Mouse (Mus musculus): Measurements from ENCODE around the gene Arpc3.

Gene Arpc3

GRCm38 (mm10) chr5:122391786-122392180 lies at the start of gene Arpc3:
Gene Arpc3 (plus strand): TSS chr5:122391878.
- peak; percentile 96 for DNase-seq (ENCODE audit: low spot score)

GRCm38 (mm10) chr5:122342874-122343273 lies 48.8 kb upstream of the Arpc3 start:
- DNase-seq (ENCODE audit: low spot score): no peak

GRCm38 (mm10) chr5:122343768-122344167 lies 47.9 kb upstream of the Arpc3 start:
- DNase-seq (ENCODE audit: low spot score): no peak

- DNase-seq (ENCODE audit: low spot score): peak; percentile 92
Observed at GRCm38 (mm10) chr5:122344260-122344659, 47.4 kb upstream of the Arpc3 start.

GRCm38 (mm10) chr5:122345777-122346176 lies 45.9 kb upstream of the Arpc3 start:
- DNase-seq (ENCODE audit: low spot score): no peak

DNA sequence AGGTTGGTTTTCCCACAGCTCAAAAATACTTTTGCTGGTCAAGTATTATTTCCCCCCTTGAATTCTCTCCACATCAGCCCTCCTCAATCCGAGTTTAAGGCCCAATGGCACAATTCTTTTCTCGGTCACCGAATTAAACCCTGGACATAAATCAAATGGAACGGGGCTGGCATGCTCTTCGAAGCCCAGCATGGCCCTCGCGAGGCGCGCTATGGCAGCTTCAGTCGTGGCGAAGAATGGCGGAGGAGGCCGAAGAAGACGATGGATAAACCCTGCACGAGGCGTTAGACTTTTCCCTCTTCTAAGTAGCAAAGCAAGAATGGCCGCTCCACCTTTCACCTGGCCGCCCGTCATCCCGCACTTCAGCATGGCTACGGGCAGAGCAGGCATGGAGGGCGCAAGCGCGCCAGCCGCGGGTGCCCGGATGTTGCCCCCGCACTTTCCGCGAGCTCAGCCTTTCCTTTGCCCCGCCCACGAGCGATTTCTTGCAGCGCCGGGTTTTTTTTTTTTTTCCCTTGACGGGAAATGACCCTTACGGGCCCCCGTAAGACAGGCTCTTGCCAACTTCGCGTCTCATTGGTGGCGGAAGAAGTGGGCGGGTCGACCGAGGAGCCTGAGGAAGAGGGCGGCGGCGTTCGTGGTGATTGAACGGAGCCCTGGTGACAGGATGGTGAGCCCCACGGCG lies 37.7 kb upstream of the Arpc3 start, which contains the start of the genes Rad9b and Vps29:
Gene Rad9b (minus strand): TSS at position 427 of the 685 bp plus-strand sequence.
Gene Vps29 (plus strand): TSS at position 563 of the 685 bp plus-strand sequence.
- peak; percentile 97 for DNase-seq (ENCODE audit: low spot score)

DNA sequence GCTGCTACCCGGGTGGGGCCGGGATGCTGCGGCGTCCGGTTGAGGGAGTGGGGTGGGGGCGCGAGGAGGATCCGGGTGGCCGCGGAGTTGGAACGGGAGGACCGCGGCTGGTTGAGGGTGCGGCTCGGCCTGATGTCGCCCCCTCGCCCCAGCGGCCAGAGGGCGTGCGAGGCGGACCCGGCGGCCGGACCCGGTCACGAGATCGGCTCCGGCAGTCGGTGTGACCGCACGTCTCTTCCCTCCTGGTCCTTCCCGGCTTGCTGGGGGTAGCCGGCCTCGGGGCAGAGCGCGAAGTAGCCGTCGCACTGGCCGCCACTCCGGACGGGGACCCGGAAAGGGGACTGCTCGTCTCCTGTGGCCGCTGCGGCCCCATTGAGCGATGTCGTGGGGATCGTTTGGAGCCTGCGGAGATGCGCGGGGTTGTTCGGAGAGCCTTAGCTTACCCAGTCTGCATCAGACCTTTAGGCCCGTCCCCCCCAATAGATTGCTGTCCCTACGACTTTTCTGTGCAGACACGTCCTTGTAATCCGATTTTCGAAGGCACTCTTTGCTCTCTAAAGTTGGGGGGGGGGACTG lies 37.1 kb upstream of the Arpc3 start:
- no peak for DNase-seq (ENCODE audit: low spot score)

DNA sequence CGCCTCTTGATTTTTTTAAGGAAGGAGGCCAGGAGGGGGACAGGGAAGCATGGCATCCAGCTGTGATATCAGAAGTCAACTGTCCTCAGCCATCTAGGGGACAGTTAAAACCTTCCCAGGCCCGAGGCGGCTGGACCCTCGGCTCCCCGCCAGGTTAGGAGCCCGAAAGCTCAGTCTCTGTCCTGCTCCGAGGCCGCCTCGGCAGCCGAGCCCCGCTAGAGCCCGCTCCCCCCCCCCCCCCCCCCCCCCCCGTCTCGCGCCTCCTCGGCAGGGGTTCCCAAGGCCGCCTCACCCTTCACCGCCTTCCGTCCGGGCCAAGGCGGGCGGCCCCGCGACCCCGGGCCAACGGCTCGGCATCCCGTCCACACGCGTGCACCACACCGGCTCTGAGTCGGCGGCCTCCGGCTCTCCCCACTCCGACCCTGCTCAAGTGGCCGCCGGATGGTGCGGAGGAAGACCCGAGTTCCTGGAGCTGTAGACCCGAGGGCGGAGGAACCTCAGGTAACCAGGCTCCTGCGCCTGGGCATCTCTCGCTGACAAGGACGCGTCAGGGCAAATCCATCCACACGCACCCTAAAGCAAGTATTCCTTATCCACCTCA lies 20.0 kb upstream of the Arpc3 start, which contains the start of gene Gpn3:
Gene Gpn3 (plus strand): TSS at position 286 of the 601 bp plus-strand sequence.
- peak; percentile 81 for DNase-seq (ENCODE audit: low spot score)

DNA sequence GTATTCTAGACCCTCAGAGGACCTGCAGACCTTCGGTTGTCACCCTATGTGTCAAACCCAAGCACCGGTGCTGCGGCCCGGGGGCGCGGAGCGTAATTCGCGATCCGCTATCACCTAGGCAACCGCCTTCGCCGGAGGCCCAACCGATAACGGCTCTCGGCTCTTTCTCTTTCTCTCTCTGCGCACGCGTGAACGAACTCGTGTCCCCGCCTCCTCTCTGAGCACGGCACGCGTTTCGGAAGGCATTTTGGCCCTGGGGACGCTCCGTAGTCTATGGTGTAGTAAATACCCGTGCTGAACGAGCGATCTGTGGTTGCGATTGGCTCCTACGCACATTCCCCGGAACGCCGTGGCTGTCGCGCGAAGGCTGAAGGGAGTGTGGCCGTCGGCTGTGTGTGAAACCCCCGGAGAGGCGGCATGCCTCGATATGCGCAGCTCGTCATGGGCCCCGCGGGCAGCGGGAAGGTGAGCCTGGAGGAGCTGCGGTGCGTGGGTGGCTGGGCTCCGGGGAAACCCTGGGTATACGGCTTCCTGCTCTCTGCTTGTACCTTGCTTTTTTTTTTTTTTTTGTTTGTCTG lies 19.4 kb upstream of the Arpc3 start, which contains the start of gene Fam216a:
Gene Fam216a (minus strand): TSS at position 173 of the 578 bp plus-strand sequence.
- peak; percentile 100 for DNase-seq (ENCODE audit: low spot score)

DNA sequence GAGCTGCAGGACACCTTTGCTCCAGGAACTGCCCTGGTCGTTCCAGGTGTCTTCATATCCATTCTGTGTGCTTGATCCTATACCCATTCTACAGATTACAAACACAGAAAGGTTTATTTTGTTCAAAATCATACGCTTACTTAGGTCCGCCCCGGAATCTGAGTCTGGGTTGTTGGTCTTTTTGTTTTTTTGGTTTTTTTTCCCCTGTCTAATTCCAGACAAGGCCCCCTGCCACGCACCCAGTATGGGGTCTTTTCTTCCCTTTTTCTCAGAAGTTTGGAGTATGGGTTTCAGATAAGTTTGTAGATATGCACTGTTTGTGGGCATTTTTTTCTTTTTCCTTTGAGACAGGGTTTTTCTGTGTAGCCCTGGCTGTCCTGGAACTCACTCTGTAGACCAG lies 18.8 kb upstream of the Arpc3 start:
- DNase-seq (ENCODE audit: low spot score): no peak

DNA sequence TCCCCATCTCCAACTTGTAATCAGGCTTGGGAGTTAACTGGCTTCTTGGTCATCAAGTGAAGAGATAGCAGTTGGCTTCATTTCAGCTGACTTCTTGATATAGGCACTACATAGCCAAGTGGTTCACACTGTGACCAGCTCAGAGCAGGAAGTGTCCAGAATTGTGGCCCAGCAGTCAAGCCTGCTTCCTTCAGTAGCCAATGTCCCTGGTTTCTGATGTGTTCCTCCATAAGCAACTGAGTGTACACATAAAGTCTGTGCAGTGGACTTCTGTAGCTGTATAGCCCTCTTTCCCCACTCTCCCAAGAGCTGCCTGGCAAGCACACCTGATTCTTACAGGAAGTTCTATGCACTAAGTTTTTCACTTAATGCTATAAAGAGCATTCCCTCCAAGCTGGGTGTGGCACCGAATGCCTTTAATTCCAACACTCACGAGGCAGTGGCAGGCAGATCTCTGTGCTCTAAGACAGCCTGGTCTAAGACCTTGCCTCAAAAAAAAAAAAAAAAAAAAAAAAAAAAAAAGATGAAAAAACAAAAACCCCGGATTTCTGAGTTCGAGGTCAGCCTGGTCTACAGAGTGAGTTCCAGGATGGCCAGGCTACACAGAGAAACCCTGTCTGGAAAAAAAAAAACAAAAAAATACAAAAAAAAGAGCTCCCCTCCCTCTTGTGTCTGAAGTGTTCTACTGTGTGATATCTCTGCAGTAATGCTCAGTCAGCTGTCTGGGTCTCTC lies 14.4 kb upstream of the Arpc3 start:
- no peak for DNase-seq (ENCODE audit: low spot score)

- DNase-seq (ENCODE audit: low spot score): no peak
Observed at GRCm38 (mm10) chr5:122378171-122378570, 13.5 kb upstream of the Arpc3 start.

DNA sequence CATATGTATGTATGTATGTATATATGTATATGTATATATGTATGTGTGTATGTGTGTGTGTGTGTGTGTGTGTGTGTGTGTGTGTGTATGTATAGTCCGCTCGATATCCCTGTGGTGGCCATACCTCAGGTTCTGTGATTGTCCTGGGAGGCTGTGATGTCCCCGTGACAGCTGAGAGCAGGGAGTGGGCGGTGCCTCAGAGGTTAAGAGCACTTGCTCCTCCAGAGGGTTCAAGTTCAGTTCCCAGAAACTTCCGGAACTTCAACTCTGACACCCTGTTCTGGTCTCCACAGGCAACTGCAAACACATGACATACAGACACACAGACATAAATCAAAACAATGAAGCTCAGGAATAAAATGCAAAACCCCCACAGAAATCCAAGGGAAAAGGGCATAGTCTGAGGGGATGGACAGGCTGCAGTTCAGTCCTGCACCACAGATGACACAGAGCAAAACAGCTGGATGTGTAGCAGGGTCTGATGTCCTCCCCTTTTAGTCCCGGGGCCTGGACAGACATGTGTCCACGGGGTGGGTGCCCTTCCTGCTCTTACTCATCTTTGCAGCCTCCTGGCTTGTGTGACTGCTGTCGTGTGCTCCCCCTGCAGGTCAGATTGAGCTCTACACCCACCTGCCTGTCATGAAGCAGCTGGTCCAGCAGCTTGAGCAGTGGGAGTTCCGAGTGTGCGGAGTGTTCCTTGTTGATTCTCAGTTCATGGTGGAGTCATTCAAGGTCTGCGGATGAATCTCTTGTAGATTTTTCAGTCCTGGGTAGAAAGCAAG lies 12.1 kb upstream of the Arpc3 start:
- peak; percentile 89 for DNase-seq (ENCODE audit: low spot score)

GRCm38 (mm10) chr5:122390006-122390405 lies 1.7 kb upstream of the Arpc3 start:
- DNase-seq (ENCODE audit: low spot score): no peak

DNA sequence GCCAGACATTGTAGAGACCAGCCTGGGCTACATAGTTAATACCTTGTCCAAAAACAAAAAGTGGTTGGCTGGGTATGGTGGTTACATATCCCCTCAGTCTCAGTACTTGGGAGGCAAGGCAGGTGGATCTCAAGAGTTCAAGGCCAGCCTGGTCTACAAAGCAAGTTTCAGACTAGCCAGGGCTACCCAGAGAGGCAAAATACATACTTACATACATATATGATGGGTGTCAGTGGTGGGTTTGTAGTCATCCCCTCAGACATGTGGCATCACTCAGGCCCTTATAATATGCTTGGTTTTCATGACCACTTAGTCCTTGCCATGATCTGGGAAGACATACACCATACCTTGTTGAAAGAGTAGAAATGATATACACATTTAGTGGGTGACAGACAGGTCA lies 1.0 kb upstream of the Arpc3 start:
- DNase-seq (ENCODE audit: low spot score): no peak

GRCm38 (mm10) chr5:122391178-122391785 lies 396 bp upstream of the Arpc3 start:
- DNase-seq (ENCODE audit: low spot score): no peak

GRCm38 (mm10) chr5:122392227-122393004 lies 738 bp downstream of the Arpc3 start:
- DNase-seq (ENCODE audit: low spot score): no peak

DNA sequence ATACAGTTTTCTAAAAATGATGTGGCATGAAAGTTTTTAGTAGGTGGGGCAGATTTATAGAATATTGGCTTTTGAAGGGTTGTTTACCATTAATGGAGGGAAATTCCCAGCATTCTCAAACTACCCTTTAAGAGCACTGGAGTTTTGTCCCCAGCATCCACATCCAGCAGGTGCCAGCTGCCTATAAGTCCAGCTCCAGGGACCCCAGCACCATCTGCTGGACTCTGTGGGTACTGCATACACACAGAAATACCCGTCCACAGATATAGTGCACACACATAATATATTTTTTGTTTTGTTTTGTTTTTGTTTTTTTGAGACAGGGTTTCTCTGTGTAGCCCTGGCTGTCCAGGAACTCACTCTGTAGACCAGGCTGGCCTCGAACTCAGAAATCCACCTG lies 2.2 kb downstream of the Arpc3 start:
- DNase-seq (ENCODE audit: low spot score): peak; percentile 71

DNA sequence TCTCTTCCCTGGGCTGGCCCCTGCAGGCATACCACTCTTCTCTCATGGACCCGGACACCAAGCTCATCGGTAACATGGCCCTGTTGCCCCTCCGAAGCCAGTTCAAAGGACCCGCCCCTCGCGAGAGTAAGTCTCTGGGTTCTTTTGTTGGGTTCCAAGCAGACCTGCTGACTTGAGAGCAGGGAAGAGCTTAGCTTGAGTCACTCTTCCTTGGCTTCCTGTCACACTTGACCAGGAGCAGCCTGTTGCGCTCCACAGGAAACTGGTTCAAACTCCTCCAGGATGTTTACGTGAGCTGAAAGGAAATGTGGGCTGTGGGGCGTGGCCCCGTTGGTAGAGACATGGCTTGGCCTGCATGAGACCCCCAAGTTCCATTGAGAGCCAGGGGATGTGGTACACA lies 5.1 kb downstream of the Arpc3 start:
- peak; percentile 25 for DNase-seq (ENCODE audit: low spot score)

- DNase-seq (ENCODE audit: low spot score): no peak
Observed at GRCm38 (mm10) chr5:122397495-122397894, 5.8 kb downstream of the Arpc3 start.

Measured in embryo, embryonic 10 days (tissue).